Mouse (Mus musculus) lung, adult 2 months (tissue): ENCODE results near the gene Fancg.

Experiments
- CTCF ChIP-seq: fragments of 200-500 bp; IDR thresholded peaks from 2 replicates; pipeline ENCODE4 v1.5.1; 2011; ENCODE audit warnings: mild to moderate bottlenecking, low read length, control low read depth; ENCODE audit not compliant: insufficient read depth
- POLR2A ChIP-seq: fragments of 200-500 bp; IDR thresholded peaks from 2 replicates; pipeline ENCODE4 v1.6.1; 2011; ENCODE audit warnings: low read depth, mild to moderate bottlenecking, control low read depth, low read length, borderline replicate concordance; ENCODE audit errors: extremely low read depth

DNA sequence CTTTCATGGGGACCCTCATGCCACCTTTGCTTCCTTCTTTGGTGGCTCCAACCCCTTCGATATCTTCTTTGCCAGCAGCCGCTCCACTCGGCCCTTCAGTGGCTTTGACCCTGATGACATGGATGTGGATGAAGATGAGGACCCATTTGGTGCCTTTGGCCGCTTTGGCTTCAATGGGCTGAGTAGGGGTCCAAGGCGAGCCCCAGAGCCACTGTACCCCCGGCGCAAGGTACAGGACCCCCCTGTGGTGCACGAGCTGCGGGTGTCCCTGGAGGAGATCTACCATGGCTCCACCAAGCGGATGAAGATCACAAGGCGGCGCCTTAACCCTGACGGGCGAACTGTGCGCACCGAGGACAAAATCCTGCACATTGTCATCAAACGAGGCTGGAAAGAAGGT lies 53.7 kb downstream of the Fancg start:
- TF ChIP-seq CTCF (no peak), POLR2A (no peak)
